Mouse (Mus musculus): ENCODE data around the gene Rad51d. TPM values are rescaled to one million over a fixed set of nuclear protein-coding genes. Genes with fewer than 3 reads are reported as not detected.

Gene Rad51d
- polyA plus RNA-seq, 1 experiment from 2014 or later: 10.9 TPM

DNA sequence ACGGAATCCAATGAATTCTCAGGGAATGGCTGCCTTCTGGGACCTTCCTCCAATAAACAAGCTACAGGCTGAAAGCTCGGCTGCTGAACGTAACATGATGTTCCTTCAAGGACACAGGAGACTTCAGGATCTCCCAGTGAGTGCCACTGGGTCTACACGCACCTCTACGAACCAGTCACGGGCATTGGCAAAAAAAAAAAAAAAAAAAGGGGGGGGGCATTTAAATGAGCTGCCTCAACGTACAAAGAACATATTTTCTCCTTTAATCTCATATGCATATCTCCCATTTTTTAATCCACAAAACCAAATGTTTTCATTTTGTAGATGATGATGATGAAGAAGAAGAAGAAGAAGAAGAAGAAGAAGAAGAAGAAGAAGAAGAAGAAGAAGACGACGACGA, 24.5 kb downstream of the Rad51d start:
- H3K27ac ChIP-seq: no peak overlapping the region
- no peaks in the 10 kb centered on the region for H3K9me3 ChIP-seq (replicated peaks)
- H3K9ac ChIP-seq: no peak overlapping the region
- WGBS: 86% methylated on average over 10 of the region's 10 CpGs
- H3K4me1 ChIP-seq: peaks cover 63% of the 10 kb centered on the region
- ATAC-seq: no peak
- no peaks in the 10 kb centered on the region for H3K36me3 ChIP-seq (ENCODE audit: poor library complexity, severe bottlenecking)
- no peaks in the 10 kb centered on the region for H3K27me3 ChIP-seq
- H3K4me3 ChIP-seq: no peak overlapping the region
- no peak overlapping the region for H3K4me2 ChIP-seq

DNA sequence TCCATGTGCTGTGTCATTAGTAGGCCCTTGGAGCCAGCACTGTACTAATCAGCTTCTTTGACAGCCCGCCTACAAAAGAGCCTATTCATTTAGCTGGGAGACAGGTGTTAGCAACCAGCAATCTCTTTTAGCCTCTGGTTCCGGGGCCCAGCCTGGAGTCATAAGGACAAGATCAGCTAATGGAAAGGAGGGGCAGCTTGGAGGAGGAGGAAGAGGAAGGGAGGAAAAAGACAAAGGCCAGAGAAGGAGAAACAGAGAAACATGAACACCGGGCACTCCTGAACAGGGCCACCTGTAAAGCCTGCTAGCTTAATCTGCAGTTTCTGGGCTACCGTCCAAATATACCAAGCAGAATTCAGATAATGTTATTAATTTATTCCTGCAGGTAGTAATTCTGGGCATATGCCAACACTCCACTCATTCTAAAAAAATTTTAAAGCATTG, 26.9 kb downstream of the Rad51d start:
- WGBS: 7% methylated on average over 4 of the region's 4 CpGs
- peaks cover 54% of the 10 kb centered on the region for H3K4me1 ChIP-seq
- no peaks in the 10 kb centered on the region for H3K9me3 ChIP-seq (replicated peaks)
- ATAC-seq: peak; percentile 85
- H3K27me3 ChIP-seq: no peaks in the 10 kb centered on the region
- no peak overlapping the region for H3K9ac ChIP-seq
- no peaks in the 10 kb centered on the region for H3K36me3 ChIP-seq (ENCODE audit: poor library complexity, severe bottlenecking)
- H3K4me2 ChIP-seq: peak overlapping the region; percentile 21; the same call in 1 of the 2 replicates
- no peak overlapping the region for H3K4me3 ChIP-seq
- H3K27ac ChIP-seq: peak overlapping the region; percentile 81

DNA sequence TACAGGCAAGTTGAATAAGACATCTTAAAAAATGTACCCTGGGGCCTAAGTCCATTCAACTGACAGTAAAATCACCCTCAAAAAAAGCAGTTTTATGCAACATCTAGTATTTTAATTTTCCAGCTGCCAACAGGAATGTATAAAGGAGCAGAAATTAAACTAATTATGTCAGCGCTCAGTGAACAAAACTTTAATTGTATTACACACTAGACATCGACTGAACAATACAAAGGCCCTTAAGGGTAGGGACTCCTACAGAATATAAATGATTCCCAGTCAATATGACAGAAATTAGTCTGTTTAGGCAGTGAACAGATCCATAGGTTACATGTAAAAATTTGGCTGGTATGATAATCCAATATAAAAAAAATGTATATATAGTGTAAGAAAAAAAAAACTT, 27.4 kb downstream of the Rad51d start:
- 13% methylated on average over 2 of the region's 2 CpGs for WGBS
- no peaks in the 10 kb centered on the region for H3K36me3 ChIP-seq (ENCODE audit: poor library complexity, severe bottlenecking)
- peak; percentile 73; the same call in 1 of the 2 replicates for ATAC-seq
- peaks cover 51% of the 10 kb centered on the region for H3K4me1 ChIP-seq
- no peak overlapping the region for H3K9ac ChIP-seq
- peak overlapping the region; percentile 81 for H3K27ac ChIP-seq
- no peak overlapping the region for H3K4me3 ChIP-seq
- H3K4me2 ChIP-seq: 0 out of 2 replicates have a peak overlapping the region, but pooled peaks have one; percentile 5
- H3K27me3 ChIP-seq: no peaks in the 10 kb centered on the region
- no peaks in the 10 kb centered on the region for H3K9me3 ChIP-seq (replicated peaks)

DNA sequence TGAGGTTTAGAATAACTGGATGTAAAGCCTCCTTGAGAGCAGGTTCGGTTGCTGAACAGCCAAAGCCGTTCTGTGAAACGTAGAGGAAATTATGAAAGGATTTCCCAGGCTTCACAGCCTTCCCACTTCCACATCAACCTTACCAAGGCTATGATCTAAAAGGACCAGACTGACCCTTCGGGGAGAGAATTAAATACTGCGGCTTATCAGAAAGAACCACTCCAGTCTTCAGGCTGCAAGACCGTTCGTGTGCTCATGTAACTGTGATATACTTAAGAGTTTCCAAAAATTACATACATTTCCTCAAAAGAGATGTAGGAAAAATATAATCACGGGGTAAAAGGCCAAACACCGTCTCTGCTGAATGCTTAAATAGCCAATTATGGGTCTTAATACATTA, 27.8 kb downstream of the Rad51d start:
- H3K4me3 ChIP-seq: no peak overlapping the region
- ATAC-seq: no peak
- no peak overlapping the region for H3K4me2 ChIP-seq
- H3K9ac ChIP-seq: no peak overlapping the region
- H3K27ac ChIP-seq: peak overlapping the region; percentile 81
- H3K27me3 ChIP-seq: no peaks in the 10 kb centered on the region
- WGBS: 26% methylated on average over 9 of the region's 9 CpGs
- H3K4me1 ChIP-seq: peaks cover 47% of the 10 kb centered on the region
- no peaks in the 10 kb centered on the region for H3K36me3 ChIP-seq (ENCODE audit: poor library complexity, severe bottlenecking)
- no peaks in the 10 kb centered on the region for H3K9me3 ChIP-seq (replicated peaks)

DNA sequence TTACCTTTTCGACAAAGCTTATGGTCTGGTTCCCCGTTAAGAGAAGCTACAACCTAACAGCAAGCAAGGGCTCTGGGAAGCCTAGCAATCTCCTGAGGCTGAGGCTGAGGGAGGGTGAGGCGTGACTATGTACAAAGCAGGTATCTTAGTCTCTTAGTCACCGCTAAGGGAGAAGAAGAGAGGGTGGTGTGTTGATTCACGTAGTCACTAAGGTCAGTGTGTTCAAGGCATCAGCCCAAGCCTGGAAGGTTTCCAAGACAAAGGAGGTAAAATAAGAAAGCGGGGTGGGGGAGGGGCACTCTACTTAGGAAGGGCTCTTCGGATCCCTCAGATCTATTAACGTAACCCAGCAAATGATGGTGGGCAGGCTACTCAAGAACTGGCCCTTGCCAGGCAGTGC, 28.9 kb downstream of the Rad51d start:
- H3K4me3 ChIP-seq: no peak overlapping the region
- no peak overlapping the region for H3K4me2 ChIP-seq
- H3K9ac ChIP-seq: no peak overlapping the region
- H3K27me3 ChIP-seq: no peaks in the 10 kb centered on the region
- peak overlapping the region; percentile 81; the same call in 1 of the 2 replicates for H3K27ac ChIP-seq
- no peak for ATAC-seq
- no peaks in the 10 kb centered on the region for H3K9me3 ChIP-seq (replicated peaks)
- H3K36me3 ChIP-seq (ENCODE audit: poor library complexity, severe bottlenecking): no peaks in the 10 kb centered on the region
- H3K4me1 ChIP-seq: peaks cover 43% of the 10 kb centered on the region
- WGBS: 53% methylated on average over 8 of the region's 8 CpGs

DNA sequence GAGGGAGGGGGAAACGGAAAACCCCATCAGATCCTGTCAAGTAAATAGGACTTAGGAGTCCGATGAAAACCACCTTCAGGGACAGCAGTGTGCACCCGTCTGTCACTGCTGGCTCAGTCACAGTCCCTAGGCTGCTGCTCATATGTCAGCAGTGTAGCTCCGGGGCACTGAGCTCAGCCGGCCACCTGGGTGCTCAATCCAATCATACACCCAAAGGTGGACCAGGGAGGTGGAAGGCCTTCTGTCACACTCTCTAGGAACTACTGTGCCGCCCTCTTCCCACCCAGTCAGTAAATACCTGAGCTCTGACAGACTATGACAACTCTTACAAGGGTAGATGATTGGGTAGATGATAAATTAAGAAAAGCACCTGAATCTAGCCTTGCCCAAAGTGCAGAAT, 29.7 kb downstream of the Rad51d start:
- Histone ChIP-seq H3K9ac (no peak overlapping the region), H3K9me3 (replicated peaks) (no peaks in the 10 kb centered on the region), H3K27me3 (no peaks in the 10 kb centered on the region), H3K4me2 (no peak overlapping the region), H3K4me3 (no peak overlapping the region), H3K27ac (no peak overlapping the region), H3K4me1 (peaks cover 48% of the 10 kb centered on the region), H3K36me3 (ENCODE audit: poor library complexity, severe bottlenecking) (no peaks in the 10 kb centered on the region)
- no peak for ATAC-seq
- 87% methylated on average over 6 of the region's 6 CpGs for WGBS

DNA sequence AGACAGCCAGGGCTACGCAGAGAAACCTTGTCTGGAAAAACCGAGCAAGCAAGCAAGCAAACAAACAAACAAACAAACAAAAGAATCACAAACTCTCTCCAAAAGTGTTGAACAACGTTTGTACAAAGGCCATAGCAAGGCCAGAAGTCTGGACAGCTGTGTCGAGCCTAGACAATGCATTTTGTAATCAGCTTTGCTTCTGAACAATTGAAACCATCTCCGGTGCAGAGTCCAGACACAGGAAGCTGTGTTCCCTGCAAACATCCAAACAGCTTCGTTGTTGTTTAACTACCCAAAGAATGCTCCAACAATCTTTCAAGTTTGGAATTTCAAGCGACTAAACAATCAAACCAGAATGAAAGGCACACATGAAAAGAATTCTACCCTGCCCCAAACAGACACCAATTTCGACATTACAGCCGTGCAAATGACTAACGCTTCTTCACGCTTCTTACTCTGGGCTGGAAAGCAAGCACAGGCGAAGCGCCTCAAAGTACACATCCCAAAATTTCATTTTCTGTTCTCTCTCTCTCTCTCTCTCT, 33.0 kb downstream of the Rad51d start:
- no peak overlapping the region for H3K4me2 ChIP-seq
- H3K4me3 ChIP-seq: no peak overlapping the region
- no peak for ATAC-seq
- H3K9me3 ChIP-seq (replicated peaks): no peaks in the 10 kb centered on the region
- WGBS: 81% methylated on average over 13 of the region's 13 CpGs
- H3K36me3 ChIP-seq (ENCODE audit: poor library complexity, severe bottlenecking): no peaks in the 10 kb centered on the region
- H3K27ac ChIP-seq: peak overlapping the region; percentile 76; the same call in 1 of the 2 replicates
- no peak overlapping the region for H3K9ac ChIP-seq
- H3K27me3 ChIP-seq: no peaks in the 10 kb centered on the region
- peaks cover 37% of the 10 kb centered on the region for H3K4me1 ChIP-seq

DNA sequence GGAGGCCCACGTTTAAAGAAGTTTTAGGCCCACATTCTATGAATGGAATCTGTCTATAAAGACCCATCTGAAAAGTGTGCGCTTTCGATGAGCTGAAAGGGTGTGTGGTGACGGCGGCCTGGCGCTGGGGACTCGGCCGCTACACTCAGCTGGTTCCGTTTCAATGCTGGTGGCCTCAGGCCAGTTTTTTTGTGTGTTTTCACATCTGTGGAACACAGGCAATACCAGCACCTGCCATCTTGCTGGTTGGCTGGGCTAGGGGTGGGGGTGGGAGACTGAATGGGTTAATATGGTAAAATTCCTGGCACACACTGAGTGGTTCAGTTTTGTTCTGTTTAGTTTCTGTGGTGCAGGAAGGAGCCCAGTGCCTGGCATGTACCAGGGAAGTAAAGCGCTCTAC, 34.4 kb downstream of the Rad51d start:
- peak overlapping the region; percentile 76 for H3K27ac ChIP-seq
- ATAC-seq: peak; percentile 86
- 18% methylated on average over 10 of the region's 10 CpGs for WGBS

DNA sequence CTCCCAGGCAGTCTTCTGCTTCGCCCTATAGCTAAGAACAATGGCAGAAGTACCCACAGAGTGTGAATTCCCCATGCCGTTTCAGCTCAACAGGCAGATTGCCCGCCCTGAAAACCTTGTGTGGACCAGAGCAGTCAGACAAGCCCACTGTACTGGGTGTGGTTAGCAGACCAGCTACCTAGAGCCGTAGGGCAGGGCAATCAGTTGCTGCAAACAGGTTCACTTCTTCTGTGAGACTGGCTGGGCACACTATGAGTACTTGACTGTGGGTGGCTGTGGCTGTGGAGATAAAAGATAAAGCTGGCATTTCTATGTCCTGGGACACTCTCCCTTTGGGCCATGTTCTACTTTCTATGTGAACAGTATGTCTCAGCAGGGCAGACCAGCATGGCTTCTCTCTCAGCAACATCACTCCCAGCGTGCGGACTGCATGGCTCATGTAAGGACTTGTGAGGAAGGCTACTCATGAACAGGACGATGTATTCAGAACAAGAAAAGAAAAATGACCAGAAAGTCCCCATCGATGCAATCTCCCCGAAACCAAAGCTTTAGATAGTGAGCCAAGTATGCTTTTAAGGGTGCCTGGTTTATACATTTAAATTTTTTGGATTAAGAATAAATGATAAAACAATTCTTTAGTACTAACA, 35.0 kb downstream of the Rad51d start:
- H3K36me3 ChIP-seq (ENCODE audit: poor library complexity, severe bottlenecking): no peaks in the 10 kb centered on the region
- no peak overlapping the region for H3K4me3 ChIP-seq
- peak overlapping the region; percentile 76 for H3K27ac ChIP-seq
- peak overlapping the region; percentile 46 for H3K9ac ChIP-seq
- ATAC-seq: no peak
- no peaks in the 10 kb centered on the region for H3K9me3 ChIP-seq (replicated peaks)
- WGBS: 67% methylated on average over 9 of the region's 9 CpGs
- no peak overlapping the region for H3K4me2 ChIP-seq
- H3K27me3 ChIP-seq: no peaks in the 10 kb centered on the region
- peaks cover 32% of the 10 kb centered on the region for H3K4me1 ChIP-seq

More for the DNA sequence above, 34.4 kb downstream of the Rad51d start:
- Histone ChIP-seq H3K4me2 (peak overlapping the region; percentile 32), H3K4me1 (peaks cover 29% of the 10 kb centered on the region), H3K36me3 (ENCODE audit: poor library complexity, severe bottlenecking) (no peaks in the 10 kb centered on the region), H3K9me3 (replicated peaks) (no peaks in the 10 kb centered on the region), H3K27me3 (no peaks in the 10 kb centered on the region), H3K4me3 (no peak overlapping the region), H3K9ac (no peak overlapping the region)

DNA sequence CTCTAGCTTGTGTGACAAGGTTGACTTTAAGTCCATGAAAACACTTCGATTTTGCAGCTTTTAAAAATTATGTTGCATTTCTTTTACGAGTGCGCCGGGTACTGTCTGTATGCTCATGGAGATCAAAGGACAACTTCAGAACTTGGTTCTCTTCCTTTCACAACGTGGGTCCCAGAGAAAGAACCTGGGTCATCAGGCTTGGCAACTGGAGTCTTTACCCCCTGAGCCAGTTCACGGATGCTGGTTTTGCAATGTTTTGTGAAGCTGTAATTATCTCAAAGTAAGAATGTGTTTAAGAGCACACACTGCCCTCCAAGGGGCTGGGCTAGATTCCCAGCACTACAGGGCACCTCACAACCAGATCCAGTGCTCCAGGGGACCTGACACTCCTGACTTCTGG, 36.3 kb downstream of the Rad51d start:
- 84% methylated on average over 6 of the region's 6 CpGs for WGBS
- Histone ChIP-seq H3K4me3 (no peak overlapping the region), H3K36me3 (ENCODE audit: poor library complexity, severe bottlenecking) (no peaks in the 10 kb centered on the region), H3K4me1 (peaks cover 41% of the 10 kb centered on the region), H3K4me2 (no peak overlapping the region), H3K27me3 (no peaks in the 10 kb centered on the region), H3K27ac (no peak overlapping the region), H3K9ac (no peak overlapping the region), H3K9me3 (replicated peaks) (no peaks in the 10 kb centered on the region)
- no peak for ATAC-seq

DNA sequence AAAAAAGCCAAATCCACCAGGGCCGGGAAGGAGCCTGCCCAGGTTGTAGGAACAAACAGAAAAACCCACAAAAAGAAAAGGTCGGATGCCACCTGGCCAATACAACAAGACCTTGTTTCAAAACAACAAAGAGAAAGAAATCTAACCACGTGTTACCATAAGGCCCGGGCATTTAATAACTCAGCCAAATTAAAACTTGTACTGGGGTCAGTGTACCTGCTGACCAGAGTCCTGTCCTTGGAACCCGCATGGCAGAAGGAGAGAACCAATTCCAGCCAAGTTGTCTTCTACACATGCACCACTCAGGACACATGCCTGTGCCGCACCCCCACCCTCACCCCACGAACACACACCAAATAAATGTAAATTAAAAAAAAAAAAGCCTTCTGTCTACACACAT, 37.5 kb downstream of the Rad51d start:
- Histone ChIP-seq H3K9me3 (replicated peaks) (no peaks in the 10 kb centered on the region), H3K4me1 (peaks cover 41% of the 10 kb centered on the region), H3K4me3 (no peak overlapping the region), H3K9ac (no peak overlapping the region), H3K27me3 (0 out of 2 replicates have a peak, but pooled peaks cover 2% of the 10 kb centered on the region), H3K27ac (no peak overlapping the region), H3K36me3 (ENCODE audit: poor library complexity, severe bottlenecking) (no peaks in the 10 kb centered on the region), H3K4me2 (no peak overlapping the region)
- ATAC-seq: no peak
- 90% methylated on average over 7 of the region's 7 CpGs for WGBS

DNA sequence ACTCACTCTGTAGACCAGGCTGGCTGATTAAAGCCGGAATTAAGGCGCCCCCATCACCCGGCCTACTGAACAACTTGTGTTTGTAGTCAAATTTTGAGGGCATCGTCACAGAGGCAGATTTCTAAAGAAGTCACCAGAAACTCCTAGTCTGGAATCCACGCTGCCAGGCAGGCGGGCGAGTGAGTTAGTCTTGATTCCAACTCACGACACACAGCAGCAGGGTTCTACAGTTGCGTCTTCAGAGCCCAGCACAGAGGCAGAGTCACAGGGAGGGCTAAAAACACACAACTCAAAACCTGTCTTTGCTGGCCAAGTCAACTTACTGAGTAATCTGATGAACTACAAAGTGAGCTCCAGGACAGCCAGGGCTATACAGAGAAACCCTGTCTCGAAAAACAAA, 37.9 kb downstream of the Rad51d start:
- WGBS: 86% methylated on average over 10 of the region's 10 CpGs
- H3K9me3 ChIP-seq (replicated peaks): no peaks in the 10 kb centered on the region
- no peak overlapping the region for H3K4me2 ChIP-seq
- no peak overlapping the region for H3K27ac ChIP-seq
- 0 out of 2 replicates have a peak, but pooled peaks cover 2% of the 10 kb centered on the region for H3K27me3 ChIP-seq
- no peak overlapping the region for H3K4me3 ChIP-seq
- peaks cover 45% of the 10 kb centered on the region for H3K4me1 ChIP-seq
- no peaks in the 10 kb centered on the region for H3K36me3 ChIP-seq (ENCODE audit: poor library complexity, severe bottlenecking)
- H3K9ac ChIP-seq: no peak overlapping the region
- ATAC-seq: no peak
